Mouse (Mus musculus) limb, embryonic 14.5 days (tissue): ENCODE measurements around the gene Uts2b. TPM values are rescaled to one million over a fixed set of nuclear protein-coding genes. Genes with fewer than 3 reads are reported as not detected.
"Not testable (repeated sequence)": the region's sequence is repeated elsewhere in the genome, so short reads cannot be mapped to it uniquely, and the experiment has no call there.

Source experiments
- ATAC-seq: fragments of 200-750 bp; cut with Nextera tagmentation; 2 replicates; pipeline ENCODE4 v1.8.0; 2017; ENCODE audit warnings: low read depth, moderate number of reproducible peaks, moderate TSS enrichment; ENCODE audit not compliant: low FRiP score
- DNase-seq: peaks from one replicate; pipeline ENCODE4 v3.0.0-alpha.2; 2015; ENCODE audit warnings: low spot score
- H3K27ac ChIP-seq: fragments of 300-500 bp; sonication (generic); replicated peaks from 2 replicates; pipeline ENCODE4 v1.5.1; 2014; ENCODE audit warnings: low read depth, mild to moderate bottlenecking, low read length, moderate library complexity, mixed read lengths
- H3K27me3 ChIP-seq: fragments of 300-500 bp; sonication (generic); 2 replicates; pipeline ENCODE4 v1.6.1; 2014; ENCODE audit warnings: low read length, mixed read lengths; ENCODE audit not compliant: control insufficient read depth, insufficient read depth
- H3K36me3 ChIP-seq: fragments of 300-500 bp; sonication (generic); 2 replicates; pipeline ENCODE4 v1.6.1; 2014; ENCODE audit warnings: mild to moderate bottlenecking, low read length, moderate library complexity, mixed read lengths; ENCODE audit not compliant: control insufficient read depth, insufficient read depth
- H3K4me1 ChIP-seq: fragments of 300-500 bp; sonication (generic); 2 replicates; pipeline ENCODE4 v1.6.1; 2014; ENCODE audit warnings: antibody characterized with exemption, low read length, mixed read lengths; ENCODE audit not compliant: control insufficient read depth, insufficient read depth
- H3K4me2 ChIP-seq: fragments of 300-500 bp; sonication (generic); replicated peaks from 2 replicates; pipeline ENCODE4 v1.6.1; 2014; ENCODE audit warnings: low read depth, mild to moderate bottlenecking, low read length, moderate library complexity; ENCODE audit not compliant: severe bottlenecking
- H3K4me3 ChIP-seq: fragments of 300-500 bp; sonication (generic); replicated peaks from 2 replicates; pipeline ENCODE4 v1.5.1; 2014; ENCODE audit warnings: low read length
- H3K9ac ChIP-seq: fragments of 300-500 bp; sonication (generic); 2 replicates; pipeline ENCODE4 v1.6.1; 2014; ENCODE audit warnings: mild to moderate bottlenecking, low read depth, low read length, moderate library complexity; ENCODE audit not compliant: severe bottlenecking
- H3K9me3 ChIP-seq: fragments of 300-500 bp; sonication (generic); 2 replicates; pipeline ENCODE4 v1.6.1; 2016; ENCODE audit warnings: low read length; ENCODE audit not compliant: control insufficient read depth
- POLR2A ChIP-seq: fragments of 200-500 bp; IDR thresholded peaks from 2 replicates; pipeline ENCODE4 v1.8.0; 2012; ENCODE audit warnings: inconsistent platforms, mild to moderate bottlenecking, moderate library complexity, borderline replicate concordance; ENCODE audit not compliant: insufficient read depth, insufficient read length; ENCODE audit errors: extremely low read depth
- WGBS: fragments of 180-500 bp; shearing (Covaris S2); extraction: QIAGEN DNeasy Blood & Tissue Kit; methylation state at CpG from one replicate; pipeline ENCODE4 v1.1.7; 2014; 5-methylcytosine and 5-hydroxymethylcytosine counted together
- polyA plus RNA-seq, 2 experiments: library from polyadenylated mRNA; depleted of rRNA in 1 of 2; stranded (reverse) in 1 of 2; unstranded in 1 of 2; fragments of >200 nt; fragmentation: Nextera tagmentation in 1 of 2; extraction: Ambion mirVana in 1 of 2; gene quantifications; 2 replicates each; pipeline versions ENCODE4 v1.2.1 to v1.2.3; 2012 to 2014

The Uts2b gene
- polyA plus RNA-seq, 2 experiments, result 0.62 to 1.3 TPM

- TF ChIP-seq POLR2A, result no peak
- no peaks in the 10 kb centered on the region for H3K4me1 ChIP-seq
- 98% methylated on average over 2 of the region's 2 CpGs for WGBS
Observed at GRCm38 (mm10) chr16:27349235-27349634, 20.8 kb downstream of the Uts2b start.

GRCm38 (mm10) chr16:27348359-27348758 lies 21.7 kb downstream of the Uts2b start:
- no peaks in the 10 kb centered on the region for H3K4me1 ChIP-seq
- no peak overlapping the region for H3K4me2 ChIP-seq
- H3K4me3 ChIP-seq, result no peak overlapping the region
- no peak overlapping the region for H3K9ac ChIP-seq
- DNase-seq, result no peak
- H3K27ac ChIP-seq, result no peak overlapping the region
- H3K9me3 ChIP-seq, result no peaks in the 10 kb centered on the region
- 66% methylated on average over 1 of the region's 1 CpGs for WGBS
- H3K36me3 ChIP-seq, result no peaks in the 10 kb centered on the region
- H3K27me3 ChIP-seq, result no peaks in the 10 kb centered on the region
- TF ChIP-seq POLR2A, result no peak
- ATAC-seq, result no peak

More at GRCm38 (mm10) chr16:27349235-27349634, 20.8 kb downstream of the Uts2b start:
- ATAC-seq, result no peak
- H3K9ac ChIP-seq, result no peak overlapping the region
- no peak overlapping the region for H3K4me3 ChIP-seq
- no peak for DNase-seq
- no peaks in the 10 kb centered on the region for H3K9me3 ChIP-seq
- H3K36me3 ChIP-seq, result no peaks in the 10 kb centered on the region
- H3K4me2 ChIP-seq, result no peak overlapping the region
- no peak overlapping the region for H3K27ac ChIP-seq
- no peaks in the 10 kb centered on the region for H3K27me3 ChIP-seq

GRCm38 (mm10) chr16:27347521-27347920 lies 22.5 kb downstream of the Uts2b start:
- Histone ChIP-seq H3K27me3 (no peaks in the 10 kb centered on the region), H3K4me3 (no peak overlapping the region), H3K27ac (no peak overlapping the region), H3K4me2 (no peak overlapping the region), H3K4me1 (no peaks in the 10 kb centered on the region), H3K36me3 (no peaks in the 10 kb centered on the region), H3K9me3 (no peaks in the 10 kb centered on the region), H3K9ac (no peak overlapping the region)
- ATAC-seq, result no peak
- TF ChIP-seq POLR2A, result no peak
- DNase-seq, result no peak
- 66% methylated on average over 3 of the region's 3 CpGs for WGBS

GRCm38 (mm10) chr16:27326463-27326862 lies 43.6 kb downstream of the Uts2b start:
- H3K4me1 ChIP-seq, result no peaks in the 10 kb centered on the region
- DNase-seq (no peak), ATAC-seq (no peak)
- H3K9ac ChIP-seq, result no peak overlapping the region
- no peak for TF ChIP-seq POLR2A
- no peaks in the 10 kb centered on the region for H3K27me3 ChIP-seq
- H3K4me3 ChIP-seq, result no peak overlapping the region
- H3K27ac ChIP-seq, result no peak overlapping the region
- WGBS, result 91% methylated on average over 2 of the region's 2 CpGs
- H3K36me3 ChIP-seq, result no peaks in the 10 kb centered on the region
- H3K4me2 ChIP-seq, result no peak overlapping the region
- no peaks in the 10 kb centered on the region for H3K9me3 ChIP-seq

GRCm38 (mm10) chr16:27322047-27322446 lies 48.0 kb downstream of the Uts2b start:
- Histone ChIP-seq H3K4me1 (no peaks in the 10 kb centered on the region), H3K9me3 (no peaks in the 10 kb centered on the region), H3K27me3 (no peaks in the 10 kb centered on the region), H3K4me2 (no peak overlapping the region), H3K4me3 (no peak overlapping the region), H3K9ac (no peak overlapping the region), H3K36me3 (no peaks in the 10 kb centered on the region), H3K27ac (no peak overlapping the region)
- TF ChIP-seq POLR2A, result no peak
- ATAC-seq (no peak), DNase-seq (no peak)

GRCm38 (mm10) chr16:27319099-27319498 lies 50.9 kb downstream of the Uts2b start:
- no peaks in the 10 kb centered on the region for H3K9me3 ChIP-seq
- TF ChIP-seq POLR2A, result no peak
- no peaks in the 10 kb centered on the region for H3K4me1 ChIP-seq
- ATAC-seq, result no peak
- H3K27me3 ChIP-seq, result no peaks in the 10 kb centered on the region
- no peaks in the 10 kb centered on the region for H3K36me3 ChIP-seq
- H3K9ac ChIP-seq, result no peak overlapping the region
- no peak overlapping the region for H3K27ac ChIP-seq
- H3K4me2 ChIP-seq, result no peak overlapping the region
- 93% methylated on average over 1 of the region's 1 CpGs for WGBS
- H3K4me3 ChIP-seq, result no peak overlapping the region
- DNase-seq, result no peak

GRCm38 (mm10) chr16:27307189-27307588 lies 62.9 kb downstream of the Uts2b start, which contains the start of gene Ostn:
TSS of gene Ostn (plus strand) at chr16:27307489.
- not testable (repeated sequence) for H3K4me3 ChIP-seq, H3K36me3 ChIP-seq, H3K27me3 ChIP-seq, DNase-seq, H3K4me1 ChIP-seq, H3K9ac ChIP-seq, H3K4me2 ChIP-seq, H3K9me3 ChIP-seq, ATAC-seq, H3K27ac ChIP-seq
- WGBS, result 52% methylated on average over 4 of the region's 4 CpGs
